Mouse (Mus musculus): ENCODE measurements around the gene Flot1.

Flot1 gene

DNA sequence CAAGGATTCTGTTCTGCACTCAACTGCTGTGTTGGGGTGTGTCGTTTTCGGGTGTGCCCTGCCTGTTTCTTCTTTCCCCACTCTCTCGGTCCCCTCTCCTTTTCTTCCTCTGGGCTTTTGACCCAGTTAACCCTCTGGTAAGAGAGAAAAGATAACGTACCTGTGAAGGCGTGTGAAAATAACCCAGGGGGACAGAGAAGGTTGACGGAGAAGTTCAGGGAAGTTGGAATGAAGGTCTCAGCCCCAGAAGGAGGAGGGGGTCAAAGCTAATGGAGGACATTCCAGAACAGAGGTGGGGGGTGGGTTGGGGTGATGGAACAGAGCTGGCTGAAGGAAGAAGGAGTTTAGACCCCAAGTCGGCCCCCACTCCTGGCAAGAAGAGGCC is 45.9 kb downstream of the Flot1 start:
- DNase-seq, result no peak

DNA sequence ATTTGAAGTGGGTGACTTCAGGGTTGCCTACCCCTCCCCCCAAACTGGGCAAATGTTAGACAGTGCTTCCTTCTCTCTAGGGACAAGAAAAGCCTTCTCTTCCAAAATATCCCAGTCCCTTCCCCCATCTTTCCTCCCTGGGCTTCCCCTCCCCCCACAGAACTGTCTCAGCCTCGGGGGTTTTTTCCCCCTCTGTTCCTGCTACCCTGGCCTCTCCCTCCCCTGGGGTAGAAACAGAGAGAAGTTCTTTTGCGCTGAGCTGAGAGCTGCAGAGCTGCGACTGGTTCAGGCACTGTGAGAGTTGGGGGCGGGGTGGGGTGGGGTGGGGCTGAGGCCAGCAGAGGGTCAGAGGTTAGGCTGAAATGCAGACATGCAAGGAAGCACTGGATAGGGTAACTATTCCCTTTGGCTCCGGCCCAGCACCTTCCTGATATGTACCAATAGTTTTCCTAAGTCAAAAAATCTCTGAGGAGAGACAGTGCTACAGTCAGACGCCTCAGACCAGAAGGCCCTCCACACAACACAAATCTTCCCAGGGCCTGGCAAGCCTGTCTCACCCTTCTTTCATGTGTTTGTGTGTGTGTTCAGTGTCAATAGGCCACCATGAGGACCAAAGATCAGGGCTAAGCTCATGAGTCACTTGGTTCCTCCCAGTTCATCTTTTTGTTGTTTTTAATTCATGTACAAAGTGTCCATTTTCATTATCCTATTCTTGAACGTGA is 46.5 kb downstream of the Flot1 start:
- peak; percentile 51 for DNase-seq

DNA sequence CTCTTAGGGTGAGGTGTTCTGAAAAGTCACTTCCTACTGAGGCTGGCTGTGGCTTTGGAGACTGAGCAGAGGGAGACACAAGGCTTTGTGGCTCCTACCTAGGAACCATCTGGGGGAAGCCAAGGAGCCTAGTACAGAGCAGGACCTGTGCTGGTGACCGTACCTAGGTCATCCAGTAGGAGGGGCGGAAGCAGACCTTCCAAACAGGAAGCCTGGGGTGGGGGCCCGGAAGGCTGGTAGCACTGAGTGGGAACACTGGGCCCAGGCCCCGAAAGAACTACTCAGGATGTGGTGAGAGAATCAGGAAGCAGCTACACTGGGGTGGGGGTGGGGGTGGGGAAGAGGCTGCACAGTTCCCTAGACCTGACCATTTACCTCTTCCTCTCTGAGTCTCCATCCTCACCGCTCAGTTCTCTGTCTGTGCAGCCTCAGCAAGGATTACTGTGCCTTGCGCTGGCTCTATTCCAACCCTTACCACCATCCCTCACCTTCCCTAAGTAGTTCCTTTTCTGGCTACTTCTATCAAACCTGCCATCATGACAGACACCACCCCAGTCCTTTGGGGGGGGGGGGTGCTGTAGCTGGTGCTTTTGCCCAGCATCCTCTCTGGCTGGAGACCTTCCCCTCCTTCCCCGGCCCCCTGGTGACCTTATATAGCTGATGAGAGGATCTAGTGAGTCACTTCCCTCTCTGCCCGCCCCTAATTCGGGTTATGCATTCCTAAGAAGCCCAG is 47.3 kb downstream of the Flot1 start:
- DNase-seq, result peak; percentile 65

DNA sequence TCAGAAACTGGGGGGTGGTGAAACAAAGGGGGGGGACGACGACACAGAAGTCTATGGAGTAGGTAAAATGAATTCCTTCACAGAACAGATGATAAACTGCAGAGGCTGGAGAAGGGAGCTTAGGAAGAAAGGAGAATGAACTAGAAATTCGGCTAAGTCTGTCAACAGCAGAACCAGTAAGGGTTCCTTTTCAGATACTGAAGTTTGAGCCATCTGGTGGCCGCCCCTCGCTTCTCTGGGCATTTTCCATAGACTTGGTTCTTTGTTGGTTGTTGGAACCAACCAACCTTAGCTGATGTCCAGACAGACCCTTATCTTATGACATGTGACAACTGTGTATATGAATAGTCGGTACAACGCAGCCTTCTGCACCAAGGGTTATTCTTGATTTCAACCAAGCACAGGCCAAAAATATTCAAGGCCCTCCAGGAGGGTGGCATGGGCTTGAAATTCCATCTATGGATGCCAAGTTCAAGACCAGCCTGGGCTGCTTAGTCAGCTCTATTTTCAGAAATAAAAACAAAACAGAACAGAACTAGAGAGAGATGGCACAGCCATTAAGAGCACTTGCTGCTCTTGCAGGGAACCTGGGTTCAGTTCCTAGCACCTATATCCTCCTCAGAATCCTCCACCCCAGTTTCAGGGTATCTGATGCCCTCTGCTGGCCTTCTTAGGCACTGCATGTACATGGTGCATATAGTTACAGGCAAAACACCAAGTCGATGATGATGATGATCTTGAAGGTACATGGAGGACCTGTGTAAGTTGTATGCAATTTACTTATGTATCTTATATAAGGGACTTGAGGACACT is 48.1 kb downstream of the Flot1 start:
- DNase-seq, result no peak

DNA sequence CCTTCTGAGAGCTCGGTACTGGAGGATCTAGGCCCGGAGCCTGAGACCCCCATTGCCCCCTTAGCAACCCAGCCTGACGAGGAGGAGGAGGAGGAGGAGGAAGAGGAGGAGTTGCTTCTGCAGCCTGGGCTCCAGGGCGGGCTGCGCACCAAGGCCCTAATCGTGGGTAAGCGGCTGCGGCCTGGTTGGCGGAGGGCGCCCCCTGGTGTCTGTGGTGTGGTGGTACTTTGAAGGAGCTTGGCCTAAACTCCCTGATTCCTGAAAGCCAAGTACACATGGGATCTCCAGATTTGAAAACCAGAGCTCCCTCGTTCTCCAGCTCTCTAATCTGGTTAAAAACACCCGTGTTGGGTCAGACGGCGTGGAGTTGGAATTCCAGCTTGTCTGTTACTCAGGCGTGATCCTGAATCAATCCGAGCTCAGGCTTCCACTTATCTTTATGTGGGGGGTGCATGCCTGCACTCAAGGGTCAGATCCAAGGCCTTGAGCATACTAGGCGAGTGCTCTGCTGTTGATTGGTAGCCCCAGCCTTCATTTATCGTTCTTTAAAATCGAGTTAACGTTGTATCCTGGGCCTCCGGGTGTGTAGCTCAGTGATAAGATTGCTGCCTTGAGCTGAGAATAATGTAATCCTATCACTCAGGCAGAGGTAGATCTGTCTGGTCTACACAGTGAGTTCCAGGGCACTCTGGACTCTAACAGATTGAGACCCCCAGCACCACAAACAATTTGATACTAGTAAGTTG is 50.9 kb downstream of the Flot1 start:
- DNase-seq, result peak; percentile 88

DNA sequence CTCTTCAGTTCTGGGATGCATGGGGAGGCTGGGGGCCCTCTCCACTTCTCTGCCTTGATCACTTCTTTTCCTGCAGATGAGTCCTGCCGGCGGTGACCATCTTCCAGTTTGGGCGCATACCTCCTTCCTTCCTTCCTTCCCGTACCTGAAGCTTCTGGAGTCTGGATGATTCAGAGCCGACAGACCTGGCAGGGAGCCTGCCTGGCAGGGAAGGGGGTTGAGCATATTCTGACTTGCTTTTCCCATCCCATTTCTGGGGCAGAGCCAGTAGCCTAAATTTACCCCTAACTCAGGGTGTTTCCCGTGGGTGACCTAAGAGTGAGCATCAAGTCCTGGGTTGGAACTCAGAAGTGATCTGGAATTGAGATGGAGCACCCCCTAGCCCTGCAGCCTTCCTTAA is 51.7 kb downstream of the Flot1 start:
- DNase-seq, result peak; percentile 35

DNA sequence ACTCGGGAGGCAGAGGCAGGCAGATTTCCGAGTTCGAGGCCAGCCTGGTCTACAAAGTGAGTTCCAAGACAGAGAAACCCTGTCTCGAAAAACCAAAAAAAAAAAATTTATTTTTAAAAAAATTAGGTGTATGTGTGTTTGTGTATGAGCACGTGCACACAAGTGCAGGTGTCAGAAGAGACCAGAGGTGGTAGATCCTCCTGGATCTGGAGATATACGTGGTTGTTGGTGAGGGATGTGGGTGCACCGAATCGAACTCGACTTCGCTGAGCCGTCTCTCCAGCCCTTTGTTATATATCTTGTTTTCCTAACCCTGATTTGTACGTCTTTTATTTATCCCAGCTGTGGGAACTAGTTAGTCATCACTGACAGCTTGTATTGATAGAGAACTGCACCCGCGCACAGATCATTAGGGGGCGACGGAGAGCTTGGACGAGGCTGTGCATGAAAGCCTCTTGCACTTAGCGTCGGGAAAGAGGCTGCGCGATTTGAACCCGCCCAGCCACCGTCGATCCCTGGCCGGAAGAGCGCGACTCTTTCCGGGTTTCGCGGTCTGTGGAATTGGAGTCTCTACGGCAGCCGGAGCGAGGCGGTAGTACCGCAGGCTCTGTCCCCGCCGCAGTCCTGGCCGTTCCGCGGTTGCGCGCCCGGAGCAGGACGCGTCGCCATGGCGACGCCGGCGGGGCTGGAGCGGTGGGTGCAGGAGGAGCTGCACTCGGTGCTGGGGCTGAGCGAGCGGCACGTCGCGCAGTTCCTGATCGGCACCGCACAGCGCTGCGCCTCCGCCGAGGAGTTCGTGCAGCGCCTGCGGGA is 56.4 kb downstream of the Flot1 start, which contains the start of gene Dhx16:
TSS of gene Dhx16 (plus strand) at position 575 of the 813 bp plus-strand sequence.
- peak; percentile 95 for DNase-seq
